Mouse (Mus musculus) brain, adult 2 months (tissue): ENCODE measurements around the gene 3110082I17Rik.

Source experiments
- DNase-seq: peaks from one replicate; pipeline ENCODE4 v3.0.0; 2011; ENCODE audit warnings: low read depth, low spot score

The 3110082I17Rik gene

GRCm38 (mm10) chr5:139380385-139381248, 79.7 kb downstream of the 3110082I17Rik start:
- peak; percentile 95 for DNase-seq

GRCm38 (mm10) chr5:139379771-139380384, 80.4 kb downstream of the 3110082I17Rik start:
- no peak for DNase-seq

- no peak for DNase-seq
These were observed 81.2 kb downstream of the 3110082I17Rik start for GRCm38 (mm10) chr5:139378986-139379629.

DNA sequence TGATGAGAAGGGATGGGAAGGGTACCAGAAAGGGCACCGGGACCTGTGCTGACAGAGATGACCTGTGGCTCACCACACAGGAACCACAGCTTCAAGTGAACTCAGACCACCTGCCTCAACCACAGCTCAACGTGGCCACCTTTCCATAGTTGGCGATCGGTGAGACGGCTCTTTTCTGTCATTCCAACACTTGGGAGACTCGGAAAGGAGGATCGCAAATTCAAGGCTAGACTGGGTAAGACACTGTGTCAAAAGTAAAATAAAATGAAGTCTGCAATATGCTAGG, 82.1 kb downstream of the 3110082I17Rik start:
- DNase-seq, result no peak

DNA sequence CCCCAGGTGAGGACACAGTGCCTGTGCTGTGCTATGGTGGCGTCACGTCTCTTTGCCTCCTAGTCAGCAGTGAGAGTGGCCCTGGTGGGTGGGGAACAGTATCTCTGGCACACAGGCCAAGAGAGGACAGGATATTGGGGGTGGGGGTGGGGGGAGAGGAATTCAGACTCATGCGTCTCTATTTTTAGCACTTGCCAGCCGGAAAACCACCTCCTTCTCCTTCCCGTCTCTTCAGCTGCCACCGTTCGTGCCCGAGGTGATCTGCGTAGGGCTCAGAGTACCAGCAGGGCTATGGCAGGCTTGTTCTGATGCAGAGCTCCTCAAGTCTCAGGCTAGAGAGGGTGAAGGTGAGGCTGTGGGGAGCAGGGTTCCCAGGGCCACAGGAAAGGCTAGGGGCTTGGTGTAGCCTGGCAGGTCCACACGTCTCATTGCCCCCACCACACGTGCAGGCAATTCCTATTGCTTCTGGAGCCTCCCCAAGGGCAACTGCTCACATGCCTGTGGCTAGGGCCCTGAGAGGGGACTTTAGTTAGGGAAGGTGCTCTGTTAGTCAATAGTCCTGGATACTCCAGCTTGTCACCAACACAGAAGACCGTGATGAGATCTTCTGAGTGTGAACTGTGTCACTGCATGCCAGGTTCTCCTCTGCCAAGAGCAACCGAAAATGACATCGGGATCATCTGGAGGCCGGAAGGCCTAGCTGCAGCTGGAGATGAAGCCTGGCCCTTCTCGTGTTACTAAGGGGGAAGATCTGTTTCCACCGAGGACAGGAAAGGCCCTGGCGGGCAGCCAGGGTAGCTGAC, 82.7 kb downstream of the 3110082I17Rik start, which contains the start of gene Gpr146:
Gene Gpr146, plus strand, starts transcription at position 230 of the 803 bp plus-strand sequence.
- DNase-seq, result peak; percentile 52

GRCm38 (mm10) chr5:139374841-139375240, 85.5 kb downstream of the 3110082I17Rik start:
- no peak for DNase-seq

DNA sequence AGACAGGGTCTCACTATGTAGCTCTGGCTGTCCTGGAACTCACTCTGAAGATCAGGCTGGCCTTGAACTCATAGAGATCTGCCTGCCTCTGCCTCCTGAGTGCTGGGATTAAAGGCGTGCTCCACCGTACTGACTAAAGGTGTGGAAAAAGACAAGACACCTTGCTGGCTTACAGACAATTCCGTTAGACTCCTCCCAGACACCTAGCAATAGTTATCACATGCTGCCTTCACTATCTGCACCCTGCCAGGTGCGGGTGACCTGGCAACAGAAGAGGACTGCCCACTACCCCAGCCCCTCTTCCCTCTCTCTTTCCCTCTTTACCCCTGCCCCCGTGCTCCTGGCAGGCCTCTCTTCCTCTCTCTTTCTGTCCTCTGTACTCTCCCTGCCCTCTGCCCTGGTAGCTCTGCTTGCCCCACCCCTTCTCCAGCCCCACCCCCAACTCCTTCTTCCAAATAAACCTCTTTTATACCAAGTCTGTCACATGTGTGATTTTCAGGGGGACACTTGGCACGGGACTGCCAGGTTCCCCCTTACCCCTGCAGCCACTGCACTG, 86.4 kb downstream of the 3110082I17Rik start:
- DNase-seq, result no peak

- no peak for DNase-seq
These were observed 87.2 kb downstream of the 3110082I17Rik start for GRCm38 (mm10) chr5:139373126-139373525.

- DNase-seq, result peak; percentile 90
These were observed 88.5 kb downstream of the 3110082I17Rik start for GRCm38 (mm10) chr5:139371631-139372401.

- DNase-seq, result no peak
These were observed 89.2 kb downstream of the 3110082I17Rik start for GRCm38 (mm10) chr5:139371118-139371517.

- no peak for DNase-seq
These were observed 90.0 kb downstream of the 3110082I17Rik start for GRCm38 (mm10) chr5:139370336-139370735.

DNA sequence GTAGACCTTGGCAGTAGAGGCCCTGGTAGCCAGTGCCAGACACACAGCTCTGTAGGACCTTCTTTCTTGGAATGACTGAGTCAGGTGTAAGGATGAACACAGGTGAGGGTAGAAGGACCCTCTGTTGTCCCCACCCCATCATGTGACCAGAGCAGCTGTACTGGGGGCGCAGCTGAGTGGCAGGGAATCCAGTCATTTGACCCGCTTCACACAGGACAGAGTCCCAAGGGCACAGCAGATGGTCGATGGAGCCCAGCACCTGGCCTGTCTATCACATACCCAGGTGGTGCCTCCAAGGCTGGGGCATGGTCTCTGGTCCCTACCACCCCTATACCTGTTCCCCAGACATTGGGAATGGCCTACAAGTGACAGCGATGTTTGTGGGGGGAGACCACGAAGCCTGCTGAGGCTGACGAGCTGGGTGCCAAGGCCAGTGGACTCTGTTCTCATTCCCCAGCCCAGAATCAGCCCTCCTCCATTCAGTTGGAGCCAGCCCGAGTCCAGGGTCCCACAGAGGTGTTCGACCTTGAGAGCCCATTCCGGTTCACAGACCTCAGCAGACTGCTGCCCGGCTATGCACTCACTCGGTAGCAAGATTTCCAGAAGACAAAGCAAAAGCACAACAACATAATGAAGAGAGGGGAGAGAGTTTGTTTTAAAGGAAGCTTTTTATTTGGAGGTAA, 91.5 kb downstream of the 3110082I17Rik start:
- no peak for DNase-seq

- no peak for DNase-seq
These were observed 92.4 kb downstream of the 3110082I17Rik start for GRCm38 (mm10) chr5:139367884-139368458.

DNA sequence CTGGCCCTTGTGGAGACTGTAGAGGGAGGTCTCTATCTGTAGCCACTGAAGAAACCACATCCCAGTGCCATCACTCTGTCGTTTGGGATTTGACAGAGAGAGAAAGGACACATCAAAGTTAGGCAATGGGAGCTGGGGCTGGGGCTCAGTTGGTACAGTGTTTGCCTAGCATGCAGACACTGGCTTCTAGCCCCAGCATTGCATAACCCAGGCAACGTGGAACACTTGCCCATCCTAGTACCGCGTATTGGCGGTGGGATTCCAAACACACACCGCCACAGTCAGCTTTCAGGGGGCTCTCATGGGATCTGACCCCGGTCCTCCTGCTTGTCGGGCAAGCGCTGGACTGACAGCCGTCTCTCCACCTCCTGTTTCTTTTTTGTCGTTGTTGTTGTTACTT, 93.8 kb downstream of the 3110082I17Rik start:
- no peak for DNase-seq

DNA sequence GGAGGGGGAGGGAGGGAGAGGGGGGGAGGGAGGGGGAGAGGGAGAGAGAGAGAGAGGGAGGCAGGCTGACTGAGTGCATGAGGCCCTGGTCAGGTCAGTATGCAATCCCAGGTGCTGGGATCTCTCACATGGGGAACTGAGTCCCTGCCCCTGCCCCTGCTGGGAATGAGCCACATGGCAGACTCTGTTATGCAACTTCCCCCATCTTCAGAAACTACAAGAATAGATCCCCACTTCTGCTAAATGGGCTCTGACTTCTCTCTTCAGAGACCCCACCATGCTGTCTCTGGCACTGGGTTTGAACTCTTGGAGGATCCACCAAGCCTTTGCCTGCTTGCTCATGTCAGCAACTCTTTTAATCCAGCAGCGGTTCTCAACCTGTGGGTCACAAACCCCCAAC, 94.5 kb downstream of the 3110082I17Rik start:
- DNase-seq, result peak; percentile 66

DNA sequence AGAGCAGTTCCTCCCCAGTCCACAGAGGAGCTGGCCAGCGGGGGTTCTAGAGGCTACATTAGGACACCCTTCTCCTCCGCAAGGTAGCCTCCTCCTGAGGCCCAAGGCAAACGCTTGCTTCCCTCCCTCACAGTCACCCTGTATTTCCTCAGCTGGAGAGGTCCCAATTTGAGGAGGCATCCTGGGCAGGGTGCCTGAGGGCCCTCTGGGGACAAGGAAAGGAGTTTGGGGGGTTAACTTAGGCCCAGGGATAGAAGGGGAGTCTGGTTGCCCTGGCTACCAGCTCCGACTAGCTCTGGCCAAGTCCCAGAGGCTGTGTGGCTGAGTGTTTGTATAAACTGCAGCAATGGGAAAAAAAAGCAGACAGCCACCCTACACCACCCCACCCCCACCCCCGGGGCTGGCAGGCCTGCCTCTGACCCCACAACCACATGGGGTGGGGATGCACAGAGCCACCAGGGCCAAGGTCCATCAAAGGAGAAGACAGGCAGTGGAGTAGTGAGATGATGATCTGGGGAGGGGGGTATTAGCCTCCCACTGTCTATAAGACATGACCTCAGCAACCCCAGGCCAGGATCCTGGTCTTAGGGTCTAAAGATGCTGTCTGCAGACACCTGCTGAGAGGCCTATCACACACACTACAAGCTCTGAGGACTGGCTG, 95.3 kb downstream of the 3110082I17Rik start:
- no peak for DNase-seq

- peak; percentile 87 for DNase-seq
These were observed 95.9 kb downstream of the 3110082I17Rik start for GRCm38 (mm10) chr5:139364260-139364910.

- no peak for DNase-seq
These were observed 96.5 kb downstream of the 3110082I17Rik start for GRCm38 (mm10) chr5:139363858-139364257.

- DNase-seq, result no peak
These were observed 101.1 kb downstream of the 3110082I17Rik start for GRCm38 (mm10) chr5:139359244-139359643.
